Mouse (Mus musculus) ES-E14 (cell line): ENCODE data around the gene Bub1.

Experiments used
- HCFC1 ChIP-seq: IDR thresholded peaks from 2 replicates; pipeline ENCODE4 v1.6.1; 2012; ENCODE audit warnings: low read length, inconsistent platforms, borderline replicate concordance; ENCODE audit not compliant: insufficient read depth
- MAFK ChIP-seq: IDR thresholded peaks from 2 replicates; pipeline ENCODE4 v1.6.1; 2014; ENCODE audit warnings: mild to moderate bottlenecking, low read depth, low read length, inconsistent platforms; ENCODE audit not compliant: insufficient read depth

- TF ChIP-seq MAFK (no peak), HCFC1 (no peak)
Observed at GRCm38 (mm10) chr2:127789138-127789537, 42.5 kb downstream of the Bub1 start.
